Mouse (Mus musculus) intestine, embryonic 15.5 days (tissue): ENCODE data around the gene N6amt1. TPM values are rescaled to one million over a fixed set of nuclear protein-coding genes. Genes with fewer than 3 reads are reported as not detected.
A peak's percentile ranks its signal among the peaks of the same experiment; 100 is the strongest.

Experiments used
- ATAC-seq: fragments of 200-750 bp; cut with Nextera tagmentation; 2 replicates; pipeline ENCODE4 v1.8.0; 2017; ENCODE audit warnings: moderate TSS enrichment, moderate library complexity
- H3K27ac ChIP-seq: fragments of 300-500 bp; sonication (generic); 2 replicates; pipeline ENCODE4 v1.5.1; 2015; ENCODE audit warnings: mild to moderate bottlenecking, inconsistent platforms
- H3K27me3 ChIP-seq: fragments of 300-500 bp; sonication (generic); replicated peaks from 2 replicates; pipeline ENCODE4 v1.6.1; 2015; ENCODE audit warnings: inconsistent platforms
- H3K36me3 ChIP-seq: fragments of 300-500 bp; sonication (generic); 2 replicates; pipeline ENCODE4 v1.6.1; 2015; ENCODE audit warnings: inconsistent platforms
- H3K4me1 ChIP-seq: fragments of 300-500 bp; sonication (generic); replicated peaks from 2 replicates; pipeline ENCODE4 v1.6.1; 2015; ENCODE audit warnings: inconsistent platforms
- H3K4me2 ChIP-seq: fragments of 300-500 bp; sonication (generic); replicated peaks from 2 replicates; pipeline ENCODE4 v1.6.1; 2015; ENCODE audit warnings: mild to moderate bottlenecking, inconsistent platforms
- H3K4me3 ChIP-seq: fragments of 300-500 bp; sonication (generic); replicated peaks from 2 replicates; pipeline ENCODE4 v1.5.1; 2015; ENCODE audit warnings: inconsistent platforms
- H3K9ac ChIP-seq: fragments of 300-500 bp; sonication (generic); 2 replicates; pipeline ENCODE4 v1.6.1; 2015; ENCODE audit warnings: inconsistent platforms
- H3K9me3 ChIP-seq: fragments of 300-500 bp; sonication (generic); 2 replicates; pipeline ENCODE4 v1.6.1; 2016; ENCODE audit warnings: inconsistent platforms
- WGBS: fragments of 180-500 bp; shearing (Covaris S2); methylation state at CpG from one replicate; pipeline ENCODE4 v1.1.7; 2015; 5-methylcytosine and 5-hydroxymethylcytosine counted together
- polyA plus RNA-seq: library from polyadenylated mRNA; unstranded; fragments of >200 nt; fragmentation: Nextera tagmentation; extraction: Ambion mirVana; gene quantifications from 2 replicates; pipeline ENCODE4 v1.2.1, GENCODE M21; 2015

Gene N6amt1
- 20.0 and 22.5 TPM in 2 replicates for polyA plus RNA-seq

DNA sequence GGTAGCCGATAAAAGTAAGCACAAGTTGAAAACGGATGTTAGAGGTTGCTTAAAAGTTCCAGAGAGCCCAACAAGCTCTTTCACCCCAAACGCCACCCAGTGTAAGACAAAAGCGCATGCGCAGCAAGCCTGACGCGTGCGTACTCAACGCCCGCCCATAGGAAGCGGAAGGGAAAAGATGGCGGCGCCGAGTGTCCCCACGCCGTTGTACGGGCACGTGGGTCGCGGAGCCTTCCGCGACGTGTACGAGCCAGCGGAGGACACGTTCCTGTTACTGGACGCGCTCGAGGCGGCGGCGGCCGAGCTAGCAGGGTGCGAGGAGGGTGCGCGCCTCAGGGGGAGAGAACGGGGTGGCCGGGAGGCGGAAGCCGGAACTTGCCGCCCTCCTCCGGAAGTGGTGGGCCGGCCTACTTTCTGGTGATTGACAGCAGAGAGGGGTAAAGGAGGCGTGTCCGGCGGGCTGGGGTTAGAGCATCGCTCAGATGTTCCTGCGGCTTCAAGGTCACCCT lies at the start of gene N6amt1:
Gene N6amt1 (plus strand): TSS at position 111 of the 509 bp plus-strand sequence.
- Histone ChIP-seq H3K4me2 (peak within 1 kb of the TSS; percentile 58), H3K9ac (peak within 1 kb of the TSS; percentile 74), H3K36me3 (no peaks in the 10 kb centered on the region), H3K9me3 (no peaks in the 10 kb centered on the region), H3K4me3 (peak within 1 kb of the TSS; percentile 85), H3K4me1 (no peaks in the 10 kb centered on the region), H3K27me3 (no peaks in the 10 kb centered on the region), H3K27ac (peak within 1 kb of the TSS; percentile 97)
- peak; percentile 99 for ATAC-seq
- under 1% methylated on average over 46 of the region's 48 CpGs for WGBS

DNA sequence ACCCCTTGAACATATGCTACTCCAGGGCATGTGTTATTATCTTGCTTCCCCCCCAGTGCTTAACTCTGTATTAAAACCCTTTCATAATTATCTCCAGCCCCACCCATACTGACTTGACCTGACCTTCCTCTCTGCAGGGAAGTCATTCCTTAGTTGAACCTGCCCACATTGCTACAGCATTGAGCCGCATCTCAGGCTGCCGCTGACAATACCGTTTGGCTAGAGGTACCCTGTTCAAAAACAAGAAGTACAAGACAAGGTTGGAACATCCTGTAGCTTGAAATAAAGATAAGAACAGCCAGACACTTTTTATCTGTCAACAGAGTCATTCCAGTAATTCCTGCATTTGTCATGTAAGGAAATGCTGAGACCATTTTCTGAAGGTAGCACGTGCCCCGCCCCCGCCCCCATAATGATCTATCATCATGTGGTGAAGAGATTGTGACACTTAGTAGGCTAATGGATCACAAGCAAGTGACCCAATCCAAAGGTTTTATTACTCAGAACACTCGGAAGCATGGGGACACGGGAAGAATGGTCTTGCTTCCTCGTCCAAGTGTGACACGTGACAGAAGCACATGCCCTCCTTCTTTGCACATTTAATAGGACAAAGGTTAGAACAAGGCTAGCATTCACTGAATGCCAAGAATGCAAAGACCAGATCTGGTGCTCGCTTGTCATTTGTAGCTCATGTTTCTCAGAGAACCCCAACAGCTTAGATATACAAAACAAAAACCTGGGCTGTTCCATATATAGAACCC lies 48.6 kb upstream of the N6amt1 start:
- WGBS: 77% methylated on average over 11 of the region's 11 CpGs

DNA sequence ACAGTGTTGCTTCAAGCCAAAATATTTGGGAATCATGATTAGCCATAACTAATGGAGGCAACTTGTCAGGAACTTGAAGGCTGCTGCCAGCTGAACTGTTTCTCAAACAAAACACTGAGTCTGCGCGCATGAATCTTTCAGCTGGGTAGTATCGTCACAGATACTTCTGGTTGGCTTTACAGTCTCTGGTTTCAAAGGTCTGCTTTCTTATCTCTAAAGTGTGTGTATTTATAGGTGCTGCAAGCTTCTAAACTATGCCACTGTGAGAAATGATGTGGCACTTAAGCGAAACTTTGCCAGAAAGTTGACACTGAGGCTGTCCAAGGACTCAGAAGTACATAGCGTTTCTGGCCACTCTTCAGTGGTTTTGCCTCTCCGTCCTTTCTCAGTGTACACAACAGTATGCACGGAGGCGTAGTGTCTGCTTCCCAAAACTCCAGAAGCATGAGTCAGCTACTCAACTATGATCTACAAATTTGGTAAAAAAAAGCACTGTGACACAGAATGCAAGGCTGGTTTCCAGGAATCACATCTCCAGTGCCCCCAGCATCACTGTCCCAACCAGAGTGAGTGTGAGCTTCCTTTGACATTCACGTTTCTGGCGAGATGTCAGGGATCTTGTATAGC lies 46.8 kb upstream of the N6amt1 start:
- no peak overlapping the region for H3K4me3 ChIP-seq
- H3K36me3 ChIP-seq: no peaks in the 10 kb centered on the region
- H3K9ac ChIP-seq: no peak overlapping the region
- H3K4me1 ChIP-seq: no peaks in the 10 kb centered on the region
- H3K4me2 ChIP-seq: peak overlapping the region; percentile 17; the same call in 1 of the 2 replicates
- peak; percentile 83 for ATAC-seq
- peak overlapping the region; percentile 51; the same call in 1 of the 2 replicates for H3K27ac ChIP-seq
- H3K27me3 ChIP-seq: no peaks in the 10 kb centered on the region
- 33% methylated on average over 10 of the region's 10 CpGs for WGBS
- no peaks in the 10 kb centered on the region for H3K9me3 ChIP-seq

More for the DNA sequence above, 48.6 kb upstream of the N6amt1 start:
- no peak overlapping the region for H3K4me3 ChIP-seq
- no peaks in the 10 kb centered on the region for H3K4me1 ChIP-seq
- H3K4me2 ChIP-seq: no peak overlapping the region
- no peaks in the 10 kb centered on the region for H3K27me3 ChIP-seq
- peak; percentile 65 for ATAC-seq
- H3K9ac ChIP-seq: no peak overlapping the region
- H3K36me3 ChIP-seq: no peaks in the 10 kb centered on the region
- H3K9me3 ChIP-seq: no peaks in the 10 kb centered on the region
- no peak overlapping the region for H3K27ac ChIP-seq

DNA sequence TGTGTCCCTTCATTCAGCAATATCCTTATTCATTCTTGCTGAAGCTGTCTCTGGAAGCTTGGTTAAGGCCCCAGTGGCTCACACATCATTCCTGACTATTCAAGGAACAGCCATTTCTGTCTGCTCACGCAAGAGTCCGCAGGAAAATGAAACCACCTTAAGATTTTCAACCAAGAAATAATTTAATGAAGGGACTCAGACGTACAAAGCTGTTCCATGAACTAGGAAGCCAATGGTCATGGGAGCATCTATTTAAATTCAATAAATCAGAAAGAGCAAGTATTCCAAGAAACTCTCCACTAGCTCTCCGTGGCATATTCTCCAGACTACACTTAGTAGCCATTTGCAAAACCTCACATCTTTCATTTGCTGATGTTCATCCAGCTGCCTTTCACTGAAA lies 43.3 kb upstream of the N6amt1 start:
- ATAC-seq: no peak
- Histone ChIP-seq H3K4me1 (no peaks in the 10 kb centered on the region), H3K4me3 (no peak overlapping the region), H3K4me2 (no peak overlapping the region), H3K36me3 (no peaks in the 10 kb centered on the region), H3K9ac (no peak overlapping the region), H3K27me3 (no peaks in the 10 kb centered on the region), H3K9me3 (no peaks in the 10 kb centered on the region), H3K27ac (no peak overlapping the region)
- 86% methylated on average over 4 of the region's 4 CpGs for WGBS

DNA sequence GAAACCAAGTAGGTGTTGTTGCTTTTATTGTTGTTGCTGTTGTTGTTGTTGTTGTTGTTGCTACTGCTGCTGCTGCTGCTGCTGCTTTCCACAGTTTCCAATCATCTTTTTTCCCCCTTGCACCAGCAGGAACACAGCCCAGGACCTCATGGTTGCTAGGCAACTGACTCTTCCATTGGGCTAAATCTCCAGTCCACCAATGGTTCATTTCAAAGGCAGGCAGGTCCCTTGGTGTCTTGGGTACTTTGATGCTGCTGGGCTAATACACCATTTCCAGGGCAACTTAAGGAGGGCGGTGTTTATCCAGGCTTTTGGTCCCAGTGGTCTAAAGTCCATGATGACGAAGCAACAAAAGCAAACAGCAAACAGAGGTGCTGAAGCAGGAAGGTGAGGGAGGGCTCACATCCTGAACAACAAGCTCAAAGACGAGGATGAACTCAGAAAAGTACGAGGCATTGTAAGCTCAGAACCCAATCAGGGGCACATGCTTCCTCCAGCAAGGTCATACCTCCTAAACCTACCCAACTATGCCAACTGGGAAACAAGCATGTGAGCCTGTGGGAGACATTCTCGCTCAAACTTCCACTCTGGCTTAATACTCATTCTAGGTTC lies 35.7 kb upstream of the N6amt1 start:
- H3K4me3 ChIP-seq: no peak overlapping the region
- H3K4me2 ChIP-seq: no peak overlapping the region
- no peaks in the 10 kb centered on the region for H3K27me3 ChIP-seq
- ATAC-seq: no peak
- WGBS: 73% methylated on average over 5 of the region's 5 CpGs
- H3K27ac ChIP-seq: no peak overlapping the region
- H3K9ac ChIP-seq: no peak overlapping the region
- H3K9me3 ChIP-seq: no peaks in the 10 kb centered on the region
- no peaks in the 10 kb centered on the region for H3K36me3 ChIP-seq
- H3K4me1 ChIP-seq: no peaks in the 10 kb centered on the region

DNA sequence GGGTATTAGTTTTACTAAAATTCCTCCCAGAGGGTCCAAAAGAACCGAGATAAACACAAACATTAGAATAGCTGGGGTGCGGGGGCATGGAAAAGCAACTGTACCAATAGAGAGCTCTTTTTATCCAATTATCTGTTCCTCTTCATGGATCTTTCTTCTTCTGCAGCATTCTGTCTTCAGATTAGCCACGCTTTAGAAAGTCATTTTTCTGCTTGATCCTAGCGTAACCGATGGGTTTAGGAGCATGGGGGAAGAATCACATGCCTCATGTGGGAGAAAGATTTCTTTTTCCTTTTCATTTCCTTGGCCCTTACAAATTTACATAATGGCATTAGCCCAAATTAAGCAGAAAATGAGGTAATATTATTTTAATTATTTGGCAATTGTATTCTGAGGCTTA lies 35.0 kb upstream of the N6amt1 start:
- Histone ChIP-seq H3K4me3 (no peak overlapping the region), H3K4me2 (no peak overlapping the region), H3K9me3 (no peaks in the 10 kb centered on the region), H3K27ac (no peak overlapping the region), H3K27me3 (no peaks in the 10 kb centered on the region), H3K4me1 (no peaks in the 10 kb centered on the region), H3K9ac (no peak overlapping the region), H3K36me3 (no peaks in the 10 kb centered on the region)
- ATAC-seq: no peak
- 79% methylated on average over 5 of the region's 5 CpGs for WGBS

DNA sequence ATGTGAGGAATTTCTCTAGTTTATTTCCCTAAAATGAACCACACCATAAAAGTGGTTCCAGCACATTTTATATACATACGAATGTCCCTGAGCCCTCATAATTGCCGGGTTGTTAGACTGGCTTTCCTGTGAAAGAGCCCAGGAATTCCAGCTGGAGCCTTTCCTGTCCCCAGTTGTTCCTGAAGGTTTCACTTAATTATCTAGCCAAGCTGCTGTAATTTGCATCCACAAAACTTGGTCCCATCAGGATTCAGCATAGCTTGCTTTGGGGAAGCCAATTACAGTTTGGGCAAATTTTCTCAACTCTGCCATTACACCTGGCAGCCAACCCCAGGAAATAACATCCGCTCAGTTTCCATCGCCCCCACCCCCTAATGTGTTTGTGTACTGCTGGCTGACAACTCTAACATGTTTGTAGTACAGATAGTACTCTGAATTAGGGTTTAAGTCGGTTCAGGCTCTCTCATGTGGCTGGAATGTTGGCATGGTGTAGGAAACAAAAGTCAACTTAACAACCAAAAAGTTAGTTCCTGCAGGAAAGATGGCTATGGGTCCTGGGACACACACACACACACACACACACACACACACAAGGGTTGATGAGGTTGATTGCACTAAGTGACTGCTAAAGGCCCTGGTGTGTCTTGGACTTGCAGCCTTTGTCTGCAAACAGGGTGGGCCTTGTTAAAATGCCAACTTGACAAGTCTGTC lies 34.3 kb upstream of the N6amt1 start:
- H3K4me1 ChIP-seq: no peaks in the 10 kb centered on the region
- WGBS: 62% methylated on average over 5 of the region's 5 CpGs
- no peak overlapping the region for H3K4me2 ChIP-seq
- H3K27ac ChIP-seq: no peak overlapping the region
- no peaks in the 10 kb centered on the region for H3K27me3 ChIP-seq
- no peak for ATAC-seq
- H3K36me3 ChIP-seq: no peaks in the 10 kb centered on the region
- H3K9me3 ChIP-seq: no peaks in the 10 kb centered on the region
- no peak overlapping the region for H3K9ac ChIP-seq
- H3K4me3 ChIP-seq: no peak overlapping the region

DNA sequence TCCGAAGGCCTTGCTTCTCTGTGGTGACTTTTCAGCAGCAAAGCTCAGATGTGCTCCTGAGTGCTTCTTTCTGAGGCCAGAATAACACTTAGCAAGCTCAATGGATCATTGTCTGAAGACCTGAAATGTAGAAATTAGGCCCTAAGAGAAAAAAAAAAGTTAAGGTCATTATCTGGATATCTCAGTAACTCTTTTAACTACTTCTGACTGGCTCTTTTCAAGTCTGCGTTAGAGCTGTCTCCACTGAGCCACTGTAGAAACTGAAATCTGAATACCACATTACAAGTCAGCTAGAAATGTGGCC lies 33.8 kb upstream of the N6amt1 start:
- H3K9me3 ChIP-seq: no peaks in the 10 kb centered on the region
- H3K4me3 ChIP-seq: no peak overlapping the region
- 67% methylated on average over 2 of the region's 2 CpGs for WGBS
- H3K27me3 ChIP-seq: no peaks in the 10 kb centered on the region
- no peaks in the 10 kb centered on the region for H3K4me1 ChIP-seq
- H3K9ac ChIP-seq: no peak overlapping the region
- no peaks in the 10 kb centered on the region for H3K36me3 ChIP-seq
- no peak for ATAC-seq
- H3K4me2 ChIP-seq: no peak overlapping the region
- H3K27ac ChIP-seq: no peak overlapping the region

DNA sequence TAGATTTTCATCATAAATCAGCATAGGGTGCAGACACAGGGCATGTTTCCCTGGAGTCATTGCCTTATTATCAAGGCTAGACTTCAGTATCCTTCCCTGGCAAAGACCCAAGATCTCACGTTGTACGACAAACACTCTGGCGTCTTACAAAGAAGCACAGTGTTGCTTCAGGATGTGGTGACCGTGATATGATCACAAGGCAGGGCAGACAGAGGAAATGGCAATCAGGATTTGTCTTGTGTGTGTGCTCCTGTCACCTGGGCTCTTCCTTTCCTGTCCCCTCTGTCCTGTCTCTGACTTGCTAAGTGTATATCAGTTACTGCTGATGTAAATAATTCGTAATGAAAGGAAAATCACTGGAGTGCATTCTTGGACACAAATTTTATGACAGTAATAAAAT lies 29.4 kb upstream of the N6amt1 start:
- H3K36me3 ChIP-seq: no peaks in the 10 kb centered on the region

DNA sequence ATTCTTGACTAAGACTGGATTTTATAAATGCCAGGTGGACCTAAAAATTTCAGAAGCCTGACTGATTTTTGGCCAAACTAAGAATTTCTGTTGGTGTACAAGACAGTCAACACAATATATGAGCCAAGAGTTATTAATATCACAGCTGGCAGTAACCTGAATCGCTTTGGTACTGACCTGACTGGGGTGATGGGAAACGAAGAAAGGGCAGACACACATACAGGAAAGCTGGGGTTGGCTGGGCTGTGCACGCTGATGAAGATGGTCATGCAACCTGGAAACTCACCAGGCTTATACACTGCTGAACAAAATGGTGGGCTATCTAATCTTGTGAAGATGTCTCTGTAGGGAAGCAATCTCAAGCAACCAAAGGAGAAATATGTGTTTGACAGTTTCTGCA lies 24.0 kb upstream of the N6amt1 start:
- no peak overlapping the region for H3K9ac ChIP-seq
- no peaks in the 10 kb centered on the region for H3K4me1 ChIP-seq
- no peaks in the 10 kb centered on the region for H3K27me3 ChIP-seq
- H3K36me3 ChIP-seq: no peaks in the 10 kb centered on the region
- no peak for ATAC-seq
- no peak overlapping the region for H3K4me2 ChIP-seq
- no peak overlapping the region for H3K4me3 ChIP-seq
- H3K9me3 ChIP-seq: no peaks in the 10 kb centered on the region
- H3K27ac ChIP-seq: no peak overlapping the region
- 86% methylated on average over 3 of the region's 3 CpGs for WGBS

More for the DNA sequence above, 29.4 kb upstream of the N6amt1 start:
- Histone ChIP-seq H3K4me2 (no peak overlapping the region), H3K27ac (no peak overlapping the region), H3K9me3 (no peaks in the 10 kb centered on the region), H3K9ac (no peak overlapping the region), H3K27me3 (no peaks in the 10 kb centered on the region), H3K4me3 (no peak overlapping the region), H3K4me1 (no peaks in the 10 kb centered on the region)
- 42% methylated on average over 5 of the region's 5 CpGs for WGBS
- no peak for ATAC-seq

DNA sequence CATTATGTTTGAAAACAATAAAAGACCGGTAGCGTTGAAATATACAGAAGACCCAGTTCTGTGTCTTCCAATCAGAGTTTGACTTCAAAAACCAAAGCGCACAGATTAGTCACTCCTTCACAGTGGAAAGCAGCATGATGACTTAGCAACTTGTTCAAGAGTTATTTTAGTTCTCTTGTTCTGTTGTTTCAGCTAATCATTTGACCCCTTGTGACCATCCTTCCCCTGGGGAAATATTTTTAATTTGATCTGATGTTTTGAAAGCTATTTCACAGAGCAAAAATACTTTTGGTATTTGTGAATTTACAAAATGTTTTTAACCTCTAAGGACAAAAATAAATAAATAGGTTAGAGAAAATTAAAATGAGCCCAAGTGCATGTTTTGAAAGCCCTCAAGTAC lies 19.2 kb upstream of the N6amt1 start:
- H3K36me3 ChIP-seq: no peaks in the 10 kb centered on the region
- no peak overlapping the region for H3K4me3 ChIP-seq
- no peak for ATAC-seq
- H3K9me3 ChIP-seq: no peaks in the 10 kb centered on the region
- no peak overlapping the region for H3K4me2 ChIP-seq
- H3K9ac ChIP-seq: no peak overlapping the region
- no peaks in the 10 kb centered on the region for H3K4me1 ChIP-seq
- 91% methylated on average over 3 of the region's 3 CpGs for WGBS
- H3K27ac ChIP-seq: no peak overlapping the region
- H3K27me3 ChIP-seq: no peaks in the 10 kb centered on the region

DNA sequence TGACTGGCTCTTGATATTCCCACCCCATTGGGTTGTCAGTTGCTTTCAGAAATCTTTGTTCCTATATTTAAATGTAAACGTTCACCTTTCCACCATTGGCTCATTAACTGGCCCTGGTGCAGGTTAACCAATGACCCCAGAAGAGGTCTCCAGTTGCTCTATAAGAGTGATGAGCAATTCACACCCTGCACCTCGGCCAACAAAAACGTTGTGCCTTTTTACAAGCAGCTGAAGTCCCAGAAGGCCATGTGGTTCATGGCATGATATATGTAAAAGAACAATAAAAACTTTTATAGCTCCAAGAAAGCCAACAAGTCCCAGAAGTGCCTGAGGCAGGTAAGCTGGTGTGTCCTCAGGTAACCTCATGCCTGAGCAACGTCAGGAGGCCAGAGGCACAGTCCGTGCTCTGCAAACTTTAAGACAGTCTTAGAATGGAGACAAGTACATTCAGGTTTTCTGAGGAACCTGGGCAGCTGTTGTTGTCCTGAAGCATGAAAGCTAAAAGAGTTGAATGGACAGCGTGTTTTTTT lies 12.9 kb upstream of the N6amt1 start:
- 67% methylated on average over 6 of the region's 6 CpGs for whole genome bisulfite sequencing
- H3K27ac ChIP-seq: no peak overlapping the region
- no peaks in the 10 kb centered on the region for H3K27me3 ChIP-seq
- H3K4me2 ChIP-seq: no peak overlapping the region
- no peaks in the 10 kb centered on the region for H3K4me1 ChIP-seq
- no peak for ATAC-seq
- H3K9ac ChIP-seq: no peak overlapping the region
- no peaks in the 10 kb centered on the region for H3K36me3 ChIP-seq
- H3K9me3 ChIP-seq: no peaks in the 10 kb centered on the region
- no peak overlapping the region for H3K4me3 ChIP-seq
